Mouse (Mus musculus): ENCODE measurements at regions not wholly inside any gene's neighbourhood (a gene's known extent, or its start where the extent isn't known, plus 50 kb on each side); places are given as distances from the start of the nearest gene placed in this dataset.
A peak's percentile ranks its signal among the peaks of the same experiment; 100 is the strongest.

DNA sequence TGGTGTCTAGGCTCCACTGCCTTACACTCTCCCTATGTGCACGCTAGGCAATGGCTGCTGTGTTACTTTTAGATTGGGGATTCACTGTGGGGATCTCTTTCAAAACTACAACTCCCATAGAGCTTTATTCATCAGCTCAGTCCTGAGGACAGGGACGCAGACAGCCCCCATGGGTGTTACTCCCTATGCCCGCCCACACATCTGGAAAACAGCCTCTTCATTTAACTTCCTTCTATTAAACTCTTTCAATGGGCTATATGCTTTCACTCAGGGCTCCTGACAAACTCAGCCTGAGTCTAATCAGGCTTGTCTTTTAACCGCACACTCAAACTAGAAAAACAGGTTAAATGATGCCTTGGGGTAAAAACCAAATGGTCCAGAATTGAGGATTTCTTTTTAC is 95.3 kb upstream of the Mdm1 start:
- Histone ChIP-seq H3K27me3 (ENCODE audit: control insufficient read depth, insufficient read depth, low read length) (no peaks in the 10 kb centered on the region), H3K36me3 (replicated peaks; ENCODE audit: control insufficient read depth, insufficient read depth, low read depth, low read length) (no peaks in the 10 kb centered on the region), H3K27ac (replicated peaks; ENCODE audit: low read depth, low read length) (no peak overlapping the region), H3K9ac (replicated peaks; ENCODE audit: low read length) (no peak overlapping the region), H3K4me1 (ENCODE audit: control insufficient read depth, insufficient read depth, low read length) (no peaks in the 10 kb centered on the region), H3K9me3 (replicated peaks; ENCODE audit: control insufficient read depth, low read length) (no peaks in the 10 kb centered on the region), H3K4me3 (ENCODE audit: low read depth, low read length) (no peak overlapping the region), H3K4me2 (ENCODE audit: low read depth, low read length) (no peak overlapping the region)
- ATAC-seq (replicated peaks; ENCODE audit: insufficient number of reproducible peaks, low FRiP score, low TSS enrichment, low read depth) = no peak
- peak; percentile 14 for DNase-seq (ENCODE audit: low spot score)
- 62% methylated on average over 4 of the region's 4 CpGs for WGBS

DNA sequence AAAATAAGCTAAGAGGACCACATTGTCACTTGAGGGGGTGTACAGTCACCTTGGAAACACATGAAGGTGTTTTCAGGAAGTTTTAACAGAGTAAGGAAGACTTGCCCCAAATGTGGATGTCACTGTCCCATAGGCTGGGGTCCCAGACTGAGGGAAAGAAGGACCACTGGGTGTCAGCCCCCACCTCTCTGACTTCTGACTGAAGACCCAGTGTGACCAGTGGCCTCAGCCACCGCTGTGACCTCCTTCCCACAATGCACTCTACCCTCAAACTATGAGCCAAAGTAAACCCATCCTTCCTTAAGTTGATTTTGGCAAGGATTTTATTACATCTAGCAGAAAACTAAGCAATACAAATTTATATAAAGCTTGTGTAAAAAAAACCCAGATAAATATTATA is 94.8 kb upstream of the Mdm1 start:
- Histone ChIP-seq H3K27ac (replicated peaks; ENCODE audit: low read depth, low read length) (no peak overlapping the region), H3K27me3 (ENCODE audit: control insufficient read depth, insufficient read depth, low read length) (no peaks in the 10 kb centered on the region), H3K9me3 (replicated peaks; ENCODE audit: control insufficient read depth, low read length) (no peaks in the 10 kb centered on the region), H3K9ac (replicated peaks; ENCODE audit: low read length) (no peak overlapping the region), H3K4me3 (ENCODE audit: low read depth, low read length) (no peak overlapping the region), H3K4me1 (ENCODE audit: control insufficient read depth, insufficient read depth, low read length) (no peaks in the 10 kb centered on the region), H3K4me2 (ENCODE audit: low read depth, low read length) (no peak overlapping the region), H3K36me3 (replicated peaks; ENCODE audit: control insufficient read depth, insufficient read depth, low read depth, low read length) (no peaks in the 10 kb centered on the region)
- no peak; the same call in 1 of the 2 replicates for ATAC-seq (replicated peaks; ENCODE audit: insufficient number of reproducible peaks, low FRiP score, low TSS enrichment, low read depth)
- WGBS = 84% methylated on average over 1 of the region's 1 CpGs
- no peak for DNase-seq (ENCODE audit: low spot score)

DNA sequence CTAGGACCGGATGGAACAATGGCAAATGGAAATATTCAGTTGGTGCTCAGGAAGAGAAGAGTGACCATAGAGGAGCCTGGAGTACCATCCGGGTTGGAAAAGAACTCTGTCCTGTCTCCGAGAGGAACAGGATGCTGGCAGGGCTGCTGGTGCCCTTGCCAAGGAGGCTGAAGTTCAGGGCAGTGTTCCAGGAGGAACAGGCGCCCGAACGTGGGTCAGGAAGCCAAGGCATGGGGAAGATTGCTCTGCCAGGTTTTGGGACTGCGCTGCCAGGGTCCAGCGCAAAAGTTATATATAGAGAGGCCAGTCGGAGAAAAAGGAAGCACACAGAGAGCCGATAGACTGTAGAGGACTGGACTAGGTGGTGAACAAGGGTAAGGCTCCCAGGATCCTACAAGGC is 92.3 kb upstream of the Mdm1 start:
- Histone ChIP-seq H3K27ac (replicated peaks; ENCODE audit: low read depth, low read length) (no peak overlapping the region), H3K4me3 (ENCODE audit: low read depth, low read length) (no peak overlapping the region), H3K9me3 (replicated peaks; ENCODE audit: control insufficient read depth, low read length) (no peaks in the 10 kb centered on the region), H3K4me2 (ENCODE audit: low read depth, low read length) (no peak overlapping the region), H3K27me3 (ENCODE audit: control insufficient read depth, insufficient read depth, low read length) (no peaks in the 10 kb centered on the region), H3K4me1 (ENCODE audit: control insufficient read depth, insufficient read depth, low read length) (no peaks in the 10 kb centered on the region), H3K36me3 (replicated peaks; ENCODE audit: control insufficient read depth, insufficient read depth, low read depth, low read length) (no peaks in the 10 kb centered on the region), H3K9ac (replicated peaks; ENCODE audit: low read length) (no peak overlapping the region)
- ATAC-seq (replicated peaks; ENCODE audit: insufficient number of reproducible peaks, low FRiP score, low TSS enrichment, low read depth) = no peak
- WGBS = 92% methylated on average over 10 of the region's 10 CpGs
- no peak for DNase-seq (ENCODE audit: low spot score)

DNA sequence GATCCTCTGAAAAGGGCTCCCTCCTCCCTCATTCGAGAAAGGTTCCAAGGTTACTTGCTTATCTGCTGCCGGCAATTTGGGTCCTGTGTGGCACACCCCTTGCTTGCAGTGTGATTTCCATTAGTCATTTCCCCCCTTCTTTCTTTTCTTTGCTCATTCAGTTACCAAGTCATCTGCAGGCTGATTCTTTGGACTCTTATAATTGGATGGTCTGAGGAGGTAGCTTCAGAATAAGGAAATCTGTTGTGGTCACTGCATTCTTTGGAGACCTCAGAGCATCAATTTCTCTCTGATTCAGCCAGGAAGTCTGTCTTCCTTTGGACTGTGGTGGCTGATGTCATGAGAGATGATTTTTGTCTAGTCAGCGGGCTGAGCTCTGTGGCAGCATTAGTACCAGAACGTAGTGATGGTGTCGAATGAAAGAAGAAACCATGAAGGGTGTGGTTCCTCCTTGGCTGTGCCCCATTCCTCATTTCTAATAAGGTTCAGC is 91.4 kb upstream of the Mdm1 start:
- Histone ChIP-seq H3K27ac (replicated peaks; ENCODE audit: low read depth, low read length) (no peak overlapping the region), H3K9me3 (replicated peaks; ENCODE audit: control insufficient read depth, low read length) (no peaks in the 10 kb centered on the region), H3K27me3 (ENCODE audit: control insufficient read depth, insufficient read depth, low read length) (no peaks in the 10 kb centered on the region), H3K36me3 (replicated peaks; ENCODE audit: control insufficient read depth, insufficient read depth, low read depth, low read length) (no peaks in the 10 kb centered on the region), H3K9ac (replicated peaks; ENCODE audit: low read length) (no peak overlapping the region), H3K4me2 (ENCODE audit: low read depth, low read length) (no peak overlapping the region), H3K4me3 (ENCODE audit: low read depth, low read length) (no peak overlapping the region), H3K4me1 (ENCODE audit: control insufficient read depth, insufficient read depth, low read length) (no peaks in the 10 kb centered on the region)
- DNase-seq (ENCODE audit: low spot score) (no peak), ATAC-seq (replicated peaks; ENCODE audit: insufficient number of reproducible peaks, low FRiP score, low TSS enrichment, low read depth) (no peak)
- WGBS = 81% methylated on average over 5 of the region's 5 CpGs

DNA sequence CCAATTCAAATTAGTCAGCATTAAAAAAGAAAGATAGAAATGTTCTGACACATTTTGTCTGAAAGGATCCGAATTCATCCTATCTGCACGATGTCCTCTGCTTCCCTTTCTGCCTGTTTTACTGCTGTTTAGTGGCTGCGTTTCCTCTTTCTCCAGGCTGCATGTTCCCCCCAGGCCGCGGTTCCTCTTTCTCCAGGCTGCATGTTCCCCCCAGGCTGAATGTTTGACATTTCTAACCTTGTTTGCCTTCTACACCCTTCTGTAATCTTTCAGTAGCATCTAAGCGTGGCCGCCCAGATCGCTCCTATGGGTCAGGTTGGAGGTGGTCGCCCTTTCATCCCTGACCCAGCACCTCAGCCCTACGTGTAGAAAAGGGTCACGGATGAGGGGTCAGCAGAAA is 89.6 kb upstream of the Mdm1 start:
- H3K36me3 ChIP-seq (replicated peaks; ENCODE audit: control insufficient read depth, insufficient read depth, low read depth, low read length) = no peaks in the 10 kb centered on the region
- no peaks in the 10 kb centered on the region for H3K4me1 ChIP-seq (ENCODE audit: control insufficient read depth, insufficient read depth, low read length)
- DNase-seq (ENCODE audit: low spot score) = no peak

DNA sequence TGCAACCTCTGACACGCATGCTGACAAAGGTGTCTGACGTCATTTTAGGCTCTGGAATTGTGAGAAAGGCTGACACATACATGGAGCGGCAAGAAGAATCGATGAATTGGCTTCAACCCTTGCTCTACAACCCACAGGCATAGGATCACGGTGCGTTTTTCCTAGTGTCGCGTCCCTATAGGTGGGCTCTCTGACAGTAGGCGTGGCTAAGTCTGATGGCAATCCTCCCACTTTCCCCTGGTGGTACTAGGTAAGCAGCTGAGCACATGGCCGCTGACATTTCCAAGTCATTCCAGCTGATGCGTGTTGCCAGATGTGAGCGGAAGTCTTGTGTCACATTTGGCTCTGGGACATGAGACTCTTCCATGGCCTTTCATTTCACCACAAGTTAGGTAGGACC is 89.1 kb upstream of the Mdm1 start:
- Histone ChIP-seq H3K4me3 (ENCODE audit: low read depth, low read length) (no peak overlapping the region), H3K4me1 (ENCODE audit: control insufficient read depth, insufficient read depth, low read length) (no peaks in the 10 kb centered on the region), H3K9ac (replicated peaks; ENCODE audit: low read length) (no peak overlapping the region), H3K27me3 (ENCODE audit: control insufficient read depth, insufficient read depth, low read length) (no peaks in the 10 kb centered on the region), H3K9me3 (replicated peaks; ENCODE audit: control insufficient read depth, low read length) (no peaks in the 10 kb centered on the region), H3K36me3 (replicated peaks; ENCODE audit: control insufficient read depth, insufficient read depth, low read depth, low read length) (no peaks in the 10 kb centered on the region), H3K4me2 (ENCODE audit: low read depth, low read length) (no peak overlapping the region), H3K27ac (replicated peaks; ENCODE audit: low read depth, low read length) (no peak overlapping the region)
- no peak for DNase-seq (ENCODE audit: low spot score)
- no peak for ATAC-seq (replicated peaks; ENCODE audit: insufficient number of reproducible peaks, low FRiP score, low TSS enrichment, low read depth)
- 85% methylated on average over 12 of the region's 12 CpGs for WGBS

More for the DNA sequence above, 89.6 kb upstream of the Mdm1 start:
- Histone ChIP-seq H3K4me3 (ENCODE audit: low read depth, low read length) (no peak overlapping the region), H3K27ac (replicated peaks; ENCODE audit: low read depth, low read length) (no peak overlapping the region), H3K4me2 (ENCODE audit: low read depth, low read length) (no peak overlapping the region), H3K9ac (replicated peaks; ENCODE audit: low read length) (no peak overlapping the region), H3K27me3 (ENCODE audit: control insufficient read depth, insufficient read depth, low read length) (no peaks in the 10 kb centered on the region), H3K9me3 (replicated peaks; ENCODE audit: control insufficient read depth, low read length) (no peaks in the 10 kb centered on the region)
- 80% methylated on average over 11 of the region's 11 CpGs for WGBS
- ATAC-seq (replicated peaks; ENCODE audit: insufficient number of reproducible peaks, low FRiP score, low TSS enrichment, low read depth) = no peak

DNA sequence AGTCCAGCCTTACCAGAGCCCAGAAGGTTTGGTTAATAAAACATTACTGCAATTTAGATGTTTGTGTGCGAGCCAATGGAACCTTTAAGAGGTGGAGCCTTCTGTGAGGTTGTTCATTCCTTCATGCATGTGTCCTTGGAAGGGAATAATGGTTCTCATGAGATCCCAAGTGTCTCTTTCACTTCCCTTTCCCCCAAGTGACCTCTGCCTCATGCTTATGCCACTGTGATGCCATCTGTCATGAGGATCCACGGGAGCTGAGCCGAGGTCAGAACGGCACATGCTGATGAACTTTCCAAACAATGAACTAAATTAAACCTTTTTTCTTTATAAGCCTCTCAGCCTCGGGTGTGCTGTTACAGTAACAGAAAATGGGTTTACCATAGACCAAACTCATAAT is 88.6 kb upstream of the Mdm1 start:
- H3K27me3 ChIP-seq (ENCODE audit: control insufficient read depth, insufficient read depth, low read length) = no peaks in the 10 kb centered on the region
- 92% methylated on average over 5 of the region's 5 CpGs for WGBS
- no peak overlapping the region for H3K4me3 ChIP-seq (ENCODE audit: low read depth, low read length)
- no peak for ATAC-seq (replicated peaks; ENCODE audit: insufficient number of reproducible peaks, low FRiP score, low TSS enrichment, low read depth)
- no peaks in the 10 kb centered on the region for H3K9me3 ChIP-seq (replicated peaks; ENCODE audit: control insufficient read depth, low read length)
- no peak overlapping the region for H3K9ac ChIP-seq (replicated peaks; ENCODE audit: low read length)
- H3K36me3 ChIP-seq (replicated peaks; ENCODE audit: control insufficient read depth, insufficient read depth, low read depth, low read length) = no peaks in the 10 kb centered on the region
- H3K27ac ChIP-seq (replicated peaks; ENCODE audit: low read depth, low read length) = no peak overlapping the region
- no peak overlapping the region for H3K4me2 ChIP-seq (ENCODE audit: low read depth, low read length)
- DNase-seq (ENCODE audit: low spot score) = no peak
- no peaks in the 10 kb centered on the region for H3K4me1 ChIP-seq (ENCODE audit: control insufficient read depth, insufficient read depth, low read length)

DNA sequence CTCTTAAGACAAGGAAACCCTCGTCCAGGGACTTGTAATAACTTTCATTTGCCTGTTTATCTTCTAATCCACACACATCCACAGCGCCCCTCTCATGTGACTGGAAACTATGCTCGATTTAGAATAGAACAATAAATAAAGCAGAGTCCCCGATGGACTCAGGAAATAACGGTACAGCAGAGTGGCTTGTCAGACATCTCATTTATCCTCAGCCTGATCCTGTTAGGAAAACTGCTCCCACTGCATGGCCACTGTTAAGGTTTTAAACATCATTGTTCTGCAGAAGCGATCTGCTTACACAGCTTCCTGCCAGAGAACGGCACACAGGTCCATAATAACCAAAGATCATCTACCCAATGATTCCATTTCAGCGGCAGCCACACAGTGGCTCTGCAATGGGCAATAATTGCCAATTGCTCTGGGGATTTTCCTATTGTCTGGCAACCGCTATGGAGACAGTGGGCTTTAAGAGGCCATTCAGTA is 84.8 kb upstream of the Mdm1 start:
- Histone ChIP-seq H3K9me3 (replicated peaks; ENCODE audit: control insufficient read depth, low read length) (no peaks in the 10 kb centered on the region), H3K27me3 (ENCODE audit: control insufficient read depth, insufficient read depth, low read length) (no peaks in the 10 kb centered on the region)
- 52% methylated on average over 9 of the region's 9 CpGs for WGBS

More for the DNA sequence above, 84.8 kb upstream of the Mdm1 start:
- ATAC-seq (replicated peaks; ENCODE audit: insufficient number of reproducible peaks, low FRiP score, low TSS enrichment, low read depth) (no peak), DNase-seq (ENCODE audit: low spot score) (peak; percentile 11)
- Histone ChIP-seq H3K27ac (replicated peaks; ENCODE audit: low read depth, low read length) (no peak overlapping the region), H3K4me3 (ENCODE audit: low read depth, low read length) (no peak overlapping the region), H3K9ac (replicated peaks; ENCODE audit: low read length) (no peak overlapping the region), H3K4me1 (ENCODE audit: control insufficient read depth, insufficient read depth, low read length) (no peaks in the 10 kb centered on the region), H3K4me2 (ENCODE audit: low read depth, low read length) (no peak overlapping the region), H3K36me3 (replicated peaks; ENCODE audit: control insufficient read depth, insufficient read depth, low read depth, low read length) (no peaks in the 10 kb centered on the region)

All from embryonic facial prominence, embryonic 11.5 days (tissue).